16 mouse cellular contexts compared by ENCODE assay signal in genomic region chr1:190270784-190271385, GRCm38 (mm10).
DNase-seq lines count a peak whose midpoint lies in the region; ATAC-seq and TF ChIP-seq lines count a peak whose summit lies in the region.
"Had no signal": no experiment of that assay in that cellular context is flagged by ENCODE, and none has a peak within 500 bp of the region (broad histone marks: within the 10 kb centered on the region; RNA-seq: fewer than 3 reads in every experiment).

No protein-coding gene starts in this region.

- no peak overlapping the region for H3K9ac ChIP-seq in forebrain, embryonic 13.5 days
- no peak overlapping the region for H3K9ac ChIP-seq in forebrain, embryonic 16.5 days (replicated peaks; ENCODE audit: low read depth, low read length)
- no peak overlapping the region for H3K9ac ChIP-seq in midbrain, embryonic 12.5 days (replicated peaks)
- no peak overlapping the region for H3K9ac ChIP-seq in midbrain, postnatal 0 days (replicated peaks; ENCODE audit: low read length, poor library complexity, severe bottlenecking)
- no peak overlapping the region for H3K9ac ChIP-seq in midbrain, embryonic 15.5 days
- H3K9ac ChIP-seq in liver, embryonic 11.5 days (ENCODE audit: low read depth, low read length), result no peak overlapping the region
- H3K9ac ChIP-seq: embryonic facial prominence, embryonic 13.5 days; forebrain, embryonic 15.5 days; heart, embryonic 12.5 days; hindbrain, embryonic 15.5 days had no signal

- TF ChIP-seq CTCF in midbrain, postnatal 0 days (IDR thresholded peaks at IDR 0.05), result no peak

- ATAC-seq in forebrain, embryonic 13.5 days, result no peak
- ATAC-seq in forebrain, embryonic 16.5 days, result no peak
- peak; percentile 47; the same call in 1 of the 2 replicates for ATAC-seq in midbrain, embryonic 12.5 days (ENCODE audit: low FRiP score, low read depth)
- no peak for ATAC-seq in midbrain, postnatal 0 days (ENCODE audit: low FRiP score)
- ATAC-seq in midbrain, embryonic 15.5 days (replicated peaks), result peak; percentile 70
- ATAC-seq in liver, embryonic 11.5 days (replicated peaks; ENCODE audit: low FRiP score), result no peak
- ATAC-seq: forebrain, embryonic 15.5 days had no signal

- H3K27me3 ChIP-seq in forebrain, embryonic 13.5 days, result peaks cover 6% of the 10 kb centered on the region; the same call in 1 of the 2 replicates
- H3K27me3 ChIP-seq in forebrain, embryonic 16.5 days (replicated peaks; ENCODE audit: control insufficient read depth, insufficient read depth, low read length), result no peaks in the 10 kb centered on the region
- H3K27me3 ChIP-seq in midbrain, embryonic 12.5 days, result peaks cover 27% of the 10 kb centered on the region; the same call in 1 of the 2 replicates
- no peaks in the 10 kb centered on the region for H3K27me3 ChIP-seq in midbrain, postnatal 0 days (ENCODE audit: insufficient read depth, low read length)
- H3K27me3 ChIP-seq in midbrain, embryonic 15.5 days (replicated peaks), result 0 out of 2 replicates have a peak, but pooled peaks cover 3% of the 10 kb centered on the region
- H3K27me3 ChIP-seq in liver, embryonic 11.5 days (replicated peaks; ENCODE audit: control insufficient read depth, insufficient read depth, low read length), result no peaks in the 10 kb centered on the region
- H3K27me3 ChIP-seq: embryonic facial prominence, embryonic 13.5 days; forebrain, embryonic 15.5 days; hindbrain, embryonic 15.5 days had no signal

- no peaks in the 10 kb centered on the region for H3K36me3 ChIP-seq in forebrain, embryonic 13.5 days (ENCODE audit: poor library complexity, severe bottlenecking)
- H3K36me3 ChIP-seq in forebrain, embryonic 16.5 days (ENCODE audit: control insufficient read depth, insufficient read depth), result no peaks in the 10 kb centered on the region
- H3K36me3 ChIP-seq in midbrain, embryonic 12.5 days, result no peaks in the 10 kb centered on the region
- no peaks in the 10 kb centered on the region for H3K36me3 ChIP-seq in midbrain, postnatal 0 days (ENCODE audit: insufficient read depth, low read length)
- H3K36me3 ChIP-seq in midbrain, embryonic 15.5 days (replicated peaks), result no peaks in the 10 kb centered on the region
- H3K36me3 ChIP-seq in liver, embryonic 11.5 days (ENCODE audit: control insufficient read depth, insufficient read depth, low read length), result no peaks in the 10 kb centered on the region
- H3K36me3 ChIP-seq: embryonic facial prominence, embryonic 13.5 days; forebrain, embryonic 15.5 days; heart, embryonic 12.5 days; hindbrain, embryonic 15.5 days had no signal

- H3K4me3 ChIP-seq in forebrain, embryonic 13.5 days, result no peak overlapping the region
- H3K4me3 ChIP-seq in forebrain, embryonic 16.5 days (replicated peaks; ENCODE audit: low read length), result no peak overlapping the region
- 0 out of 2 replicates have a peak overlapping the region, but pooled peaks have one; percentile 12 for H3K4me3 ChIP-seq in midbrain, embryonic 12.5 days
- no peak overlapping the region for H3K4me3 ChIP-seq in midbrain, postnatal 0 days (ENCODE audit: low read depth, low read length)
- H3K4me3 ChIP-seq in midbrain, embryonic 15.5 days, result no peak overlapping the region
- no peak overlapping the region for H3K4me3 ChIP-seq in liver, embryonic 11.5 days (ENCODE audit: low read depth, low read length)
- H3K4me3 ChIP-seq: embryonic facial prominence, embryonic 13.5 days; forebrain, embryonic 15.5 days; heart, embryonic 12.5 days; hindbrain, embryonic 15.5 days had no signal

- no peak overlapping the region for H3K27ac ChIP-seq in forebrain, embryonic 13.5 days
- no peak overlapping the region for H3K27ac ChIP-seq in forebrain, embryonic 16.5 days (ENCODE audit: low read length)
- peak overlapping the region; percentile 35 for H3K27ac ChIP-seq in midbrain, embryonic 12.5 days (replicated peaks)
- no peak overlapping the region for H3K27ac ChIP-seq in midbrain, postnatal 0 days (ENCODE audit: low read depth, low read length)
- H3K27ac ChIP-seq in midbrain, embryonic 15.5 days, result no peak overlapping the region
- H3K27ac ChIP-seq in liver, embryonic 11.5 days (ENCODE audit: low read depth, low read length), result no peak overlapping the region
- H3K27ac ChIP-seq: embryonic facial prominence, embryonic 13.5 days; forebrain, embryonic 15.5 days; hindbrain, embryonic 15.5 days had no signal

- peak overlapping the region; percentile 23; the same call in 1 of the 2 replicates for H3K4me2 ChIP-seq in forebrain, embryonic 13.5 days
- no peak overlapping the region for H3K4me2 ChIP-seq in forebrain, embryonic 16.5 days (ENCODE audit: low read length)
- H3K4me2 ChIP-seq in midbrain, embryonic 12.5 days (replicated peaks), result peak overlapping the region; percentile 32
- H3K4me2 ChIP-seq in midbrain, postnatal 0 days (ENCODE audit: low read depth, low read length, poor library complexity, severe bottlenecking), result no peak overlapping the region
- peak overlapping the region; percentile 17; the same call in 1 of the 2 replicates for H3K4me2 ChIP-seq in midbrain, embryonic 15.5 days
- no peak overlapping the region for H3K4me2 ChIP-seq in liver, embryonic 11.5 days
- H3K4me2 ChIP-seq: embryonic facial prominence, embryonic 13.5 days; forebrain, embryonic 15.5 days; heart, embryonic 12.5 days; hindbrain, embryonic 15.5 days had no signal

- no peaks in the 10 kb centered on the region for H3K4me1 ChIP-seq in forebrain, embryonic 13.5 days
- H3K4me1 ChIP-seq in forebrain, embryonic 16.5 days (replicated peaks; ENCODE audit: control insufficient read depth, insufficient read depth, low read length), result no peaks in the 10 kb centered on the region
- 0 out of 2 replicates have a peak, but pooled peaks cover 6% of the 10 kb centered on the region for H3K4me1 ChIP-seq in midbrain, embryonic 12.5 days
- no peaks in the 10 kb centered on the region for H3K4me1 ChIP-seq in midbrain, postnatal 0 days (ENCODE audit: insufficient read depth, low read length)
- peaks cover 14% of the 10 kb centered on the region for H3K4me1 ChIP-seq in midbrain, embryonic 15.5 days
- H3K4me1 ChIP-seq in liver, embryonic 11.5 days (replicated peaks; ENCODE audit: control insufficient read depth, insufficient read depth, low read length), result no peaks in the 10 kb centered on the region
- H3K4me1 ChIP-seq: embryonic facial prominence, embryonic 13.5 days; forebrain, embryonic 15.5 days; hindbrain, embryonic 15.5 days had no signal

- no peaks in the 10 kb centered on the region for H3K9me3 ChIP-seq in forebrain, embryonic 13.5 days (replicated peaks)
- no peaks in the 10 kb centered on the region for H3K9me3 ChIP-seq in forebrain, embryonic 16.5 days (ENCODE audit: control insufficient read depth, low read length)
- H3K9me3 ChIP-seq in midbrain, embryonic 12.5 days, result no peaks in the 10 kb centered on the region
- H3K9me3 ChIP-seq in midbrain, postnatal 0 days (ENCODE audit: low read length), result no peaks in the 10 kb centered on the region
- no peaks in the 10 kb centered on the region for H3K9me3 ChIP-seq in midbrain, embryonic 15.5 days
- H3K9me3 ChIP-seq in liver, embryonic 11.5 days (ENCODE audit: control insufficient read depth, low read length), result no peaks in the 10 kb centered on the region
- H3K9me3 ChIP-seq: embryonic facial prominence, embryonic 13.5 days; forebrain, embryonic 15.5 days; heart, embryonic 12.5 days; hindbrain, embryonic 15.5 days had no signal

- 50% methylated on average over 17 of the region's 17 CpGs for WGBS in forebrain, embryonic 13.5 days
- WGBS in forebrain, embryonic 16.5 days, result 51% methylated on average over 17 of the region's 17 CpGs
- WGBS in midbrain, embryonic 12.5 days, result 28% methylated on average over 17 of the region's 17 CpGs
- 34% methylated on average over 17 of the region's 17 CpGs for WGBS in midbrain, postnatal 0 days
- WGBS in midbrain, embryonic 15.5 days, result 29% methylated on average over 17 of the region's 17 CpGs
- 84% methylated on average over 17 of the region's 17 CpGs for WGBS in liver, embryonic 11.5 days

- DNase-seq in midbrain, postnatal 0 days (ENCODE audit: low spot score), result no peak
- no peak for DNase-seq in liver, embryonic 11.5 days (ENCODE audit: low spot score)
- no peak for DNase-seq in ovary, postnatal 36 days (ENCODE audit: low spot score)
- DNase-seq: adrenal gland, postnatal 14 days; cerebellum, adult 18-20 months; cerebellum, adult 9-11 months; cerebellum, postnatal 36 days; gastrocnemius, postnatal 14 days had no signal

Comparison
In these comparisons a context has a peak if more than half of its experiments do, and no peak if none do; other contexts are left out.
1. ATAC-seq: peak in midbrain, embryonic 12.5 days (single experiment) and midbrain, embryonic 15.5 days (single experiment); none in forebrain, embryonic 13.5 days (single experiment), forebrain, embryonic 16.5 days (single experiment), midbrain, postnatal 0 days (single experiment) and liver, embryonic 11.5 days (single experiment).
2. H3K4me2 ChIP-seq: peak in forebrain, embryonic 13.5 days (single experiment), midbrain, embryonic 12.5 days (single experiment) and midbrain, embryonic 15.5 days (single experiment); none in forebrain, embryonic 16.5 days (single experiment), midbrain, postnatal 0 days (single experiment) and liver, embryonic 11.5 days (single experiment).